18 mouse cellular contexts compared by ENCODE assay signal in the genomic region with DNA sequence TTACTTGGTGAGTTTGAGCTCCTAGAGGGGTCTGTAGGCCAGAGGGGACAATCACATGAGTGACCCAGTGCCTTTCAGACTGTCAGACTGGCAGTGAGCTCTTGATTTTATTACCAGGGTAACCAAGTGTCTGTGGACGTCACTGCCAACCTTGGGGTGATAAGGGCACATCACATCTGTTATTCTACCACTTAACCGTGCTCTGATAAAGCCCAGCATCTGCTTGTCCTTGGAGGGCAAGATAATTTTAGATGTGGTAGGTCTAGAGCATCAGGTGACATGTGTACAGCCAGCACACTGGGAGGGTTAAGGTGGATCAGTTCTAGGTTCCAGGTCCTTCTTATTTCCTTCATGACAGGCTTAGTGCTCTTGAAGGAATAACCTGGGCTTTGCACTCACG.
DNase-seq lines count a peak whose midpoint lies in the region; ATAC-seq and TF ChIP-seq lines count a peak whose summit lies in the region.
"Had no signal": no experiment of that assay in that cellular context is flagged by ENCODE, and none has a peak within 500 bp of the region (broad histone marks: within the 10 kb centered on the region; RNA-seq: fewer than 3 reads in every experiment).

No protein-coding gene starts in this region.

- ATAC-seq in heart, embryonic 11.5 days (replicated peaks; ENCODE audit: insufficient number of reproducible peaks, low FRiP score, low TSS enrichment) = no peak
- ATAC-seq in heart, embryonic 14.5 days (ENCODE audit: insufficient number of reproducible peaks, insufficient read depth, low FRiP score, low read depth) = no peak
- ATAC-seq in liver, embryonic 14.5 days (ENCODE audit: insufficient read depth) = peak; percentile 88
- ATAC-seq in hindbrain, postnatal 0 days = no peak
- ATAC-seq: midbrain, embryonic 15.5 days had no signal

- peak; percentile 74 for TF ChIP-seq EP300 in liver, embryonic 14.5 days (IDR thresholded peaks at IDR 0.05; ENCODE audit: low read depth)

- no peaks in the 10 kb centered on the region for H3K9me3 ChIP-seq in heart, embryonic 11.5 days (replicated peaks; ENCODE audit: control insufficient read depth, low read length)
- H3K9me3 ChIP-seq in heart, embryonic 14.5 days (ENCODE audit: control insufficient read depth, low read length) = no peaks in the 10 kb centered on the region
- no peaks in the 10 kb centered on the region for H3K9me3 ChIP-seq in liver, embryonic 14.5 days (ENCODE audit: control insufficient read depth, low read length)
- H3K9me3 ChIP-seq in hindbrain, postnatal 0 days (ENCODE audit: low read length) = no peaks in the 10 kb centered on the region
- H3K9me3 ChIP-seq: embryonic facial prominence, embryonic 13.5 days; hindbrain, embryonic 15.5 days; limb, embryonic 15.5 days; midbrain, embryonic 15.5 days had no signal

- H3K27me3 ChIP-seq in heart, embryonic 11.5 days (ENCODE audit: control insufficient read depth, insufficient read depth, low read length) = no peaks in the 10 kb centered on the region
- H3K27me3 ChIP-seq in heart, embryonic 14.5 days (ENCODE audit: control insufficient read depth, insufficient read depth, low read length) = no peaks in the 10 kb centered on the region
- H3K27me3 ChIP-seq in liver, embryonic 14.5 days (ENCODE audit: control insufficient read depth, insufficient read depth, low read length) = no peaks in the 10 kb centered on the region
- no peaks in the 10 kb centered on the region for H3K27me3 ChIP-seq in hindbrain, postnatal 0 days (ENCODE audit: insufficient read depth, low read length)
- H3K27me3 ChIP-seq: embryonic facial prominence, embryonic 13.5 days; hindbrain, embryonic 15.5 days; limb, embryonic 15.5 days; midbrain, embryonic 15.5 days had no signal

- H3K27ac ChIP-seq in heart, embryonic 11.5 days (ENCODE audit: low read depth, low read length) = no peak overlapping the region
- peak overlapping the region; percentile 39 to 51 for H3K27ac ChIP-seq in heart, embryonic 14.5 days (replicated peaks in 1 of 2; ENCODE audit: control insufficient read depth in 1 of 2, insufficient read depth in 1 of 2, low read depth in 2 of 2, low read length in 2 of 2)
- H3K27ac ChIP-seq in liver, embryonic 14.5 days = no peak overlapping the region
- no peak overlapping the region for H3K27ac ChIP-seq in hindbrain, postnatal 0 days
- H3K27ac ChIP-seq: embryonic facial prominence, embryonic 13.5 days; hindbrain, embryonic 15.5 days; limb, embryonic 15.5 days; midbrain, embryonic 15.5 days had no signal

- 35% methylated on average over 3 of the region's 3 CpGs for WGBS in heart, embryonic 11.5 days (ENCODE audit: insufficient replicate concordance)
- WGBS in heart, embryonic 14.5 days = 27% methylated on average over 3 of the region's 3 CpGs
- 28% methylated on average over 3 of the region's 3 CpGs for WGBS in liver, embryonic 14.5 days (ENCODE audit: insufficient replicate concordance)
- 62% methylated on average over 3 of the region's 3 CpGs for WGBS in hindbrain, postnatal 0 days

- intact Hi-C loops in gastrocnemius, postnatal 36 days (cut with DNase I) = no loop called here

- H3K36me3 ChIP-seq in heart, embryonic 11.5 days (ENCODE audit: control insufficient read depth, insufficient read depth, low read length) = no peaks in the 10 kb centered on the region
- peaks cover 11% of the 10 kb centered on the region for H3K36me3 ChIP-seq in heart, embryonic 14.5 days (ENCODE audit: control insufficient read depth, insufficient read depth, low read length)
- H3K36me3 ChIP-seq in liver, embryonic 14.5 days (replicated peaks; ENCODE audit: control insufficient read depth, insufficient read depth, low read depth) = no peaks in the 10 kb centered on the region
- H3K36me3 ChIP-seq in hindbrain, postnatal 0 days (ENCODE audit: insufficient read depth, low read length) = no peaks in the 10 kb centered on the region
- H3K36me3 ChIP-seq: embryonic facial prominence, embryonic 13.5 days; limb, embryonic 15.5 days; midbrain, embryonic 15.5 days had no signal

- H3K4me2 ChIP-seq in heart, embryonic 11.5 days = no peak overlapping the region
- no peak overlapping the region for H3K4me2 ChIP-seq in heart, embryonic 14.5 days (ENCODE audit: low read length)
- H3K4me2 ChIP-seq in liver, embryonic 14.5 days (ENCODE audit: low read depth) = no peak overlapping the region
- H3K4me2 ChIP-seq in hindbrain, postnatal 0 days (ENCODE audit: low read depth, low read length) = no peak overlapping the region
- H3K4me2 ChIP-seq: embryonic facial prominence, embryonic 13.5 days; hindbrain, embryonic 15.5 days; limb, embryonic 15.5 days; midbrain, embryonic 15.5 days had no signal

- peaks cover 13% of the 10 kb centered on the region for H3K4me1 ChIP-seq in heart, embryonic 11.5 days (ENCODE audit: control insufficient read depth, insufficient read depth, low read length)
- H3K4me1 ChIP-seq in heart, embryonic 14.5 days (ENCODE audit: control insufficient read depth in 2 of 2, insufficient read depth in 2 of 2, low read length in 2 of 2) = peaks cover 7 to 26% of the 10 kb centered on the region in 2 experiments
- peaks cover 0 to 6% of the 10 kb centered on the region in 2 experiments; a peak in 2 of 4 replicates for H3K4me1 ChIP-seq in liver, embryonic 14.5 days (replicated peaks; ENCODE audit: control insufficient read depth in 2 of 2, insufficient read depth in 2 of 2, low read length in 1 of 2)
- no peaks in the 10 kb centered on the region for H3K4me1 ChIP-seq in hindbrain, postnatal 0 days (ENCODE audit: insufficient read depth, low read length)
- H3K4me1 ChIP-seq: embryonic facial prominence, embryonic 13.5 days; hindbrain, embryonic 15.5 days; midbrain, embryonic 15.5 days had no signal

- peak; percentile 94 for DNase-seq in heart, adult 11 months
- DNase-seq in MEL-GATA-1-ER (ENCODE audit: extremely low read depth, low read depth) = peak; percentile 20
- peak; percentile 36 to 65 (median 43) for DNase-seq in liver, embryonic 14.5 days (ENCODE audit: low read depth in 3 of 3, low spot score in 3 of 3)
- DNase-seq in gastrocnemius, postnatal 36 days = no peak
- no peak for DNase-seq in urinary bladder, postnatal 4 days (ENCODE audit: low spot score in 2 of 2)
- DNase-seq in hindbrain, postnatal 0 days (ENCODE audit: low spot score) = no peak
- DNase-seq: cerebellum, adult 11-12 months; gastrocnemius, postnatal 25 days; kidney, adult 2 months; kidney, postnatal 36 days; lung, postnatal 4 days; thymus, adult 18-20 months had no signal

- TF ChIP-seq CTCF in liver, embryonic 14.5 days (IDR thresholded peaks at IDR 0.05; ENCODE audit: low read depth) = no peak
- TF ChIP-seq CTCF in hindbrain, postnatal 0 days (IDR thresholded peaks at IDR 0.05; ENCODE audit: low read depth) = no peak

- H3K9ac ChIP-seq in heart, embryonic 11.5 days (ENCODE audit: low read depth, low read length) = no peak overlapping the region
- H3K9ac ChIP-seq in heart, embryonic 14.5 days (ENCODE audit: low read length) = no peak overlapping the region
- H3K9ac ChIP-seq in liver, embryonic 14.5 days (replicated peaks) = no peak overlapping the region
- H3K9ac ChIP-seq in hindbrain, postnatal 0 days (replicated peaks; ENCODE audit: low read length) = no peak overlapping the region
- H3K9ac ChIP-seq: embryonic facial prominence, embryonic 13.5 days; hindbrain, embryonic 15.5 days; limb, embryonic 15.5 days; midbrain, embryonic 15.5 days had no signal

- no peak overlapping the region for H3K4me3 ChIP-seq in heart, embryonic 11.5 days (ENCODE audit: low read depth, low read length)
- no peak overlapping the region for H3K4me3 ChIP-seq in heart, embryonic 14.5 days (ENCODE audit: control insufficient read depth in 1 of 2, insufficient read depth in 1 of 2, low read depth in 1 of 2, low read length in 2 of 2)
- no peak overlapping the region for H3K4me3 ChIP-seq in liver, embryonic 14.5 days (ENCODE audit: insufficient read depth in 1 of 2, low read depth in 2 of 2, low read length in 2 of 2)
- H3K4me3 ChIP-seq in hindbrain, postnatal 0 days (ENCODE audit: low read length) = no peak overlapping the region
- H3K4me3 ChIP-seq: embryonic facial prominence, embryonic 13.5 days; hindbrain, embryonic 15.5 days; limb, embryonic 15.5 days; midbrain, embryonic 15.5 days had no signal

Comparison
In these comparisons a context has a peak if more than half of its experiments do, and no peak if none do; other contexts are left out.
1. H3K27ac ChIP-seq: peak in heart, embryonic 14.5 days (2 of 2); none in heart, embryonic 11.5 days (single experiment), liver, embryonic 14.5 days (single experiment) and hindbrain, postnatal 0 days (single experiment).
2. DNase-seq: peak in heart, adult 11 months (single experiment), MEL-GATA-1-ER (single experiment) and liver, embryonic 14.5 days (3 of 3); none in gastrocnemius, postnatal 36 days (0 of 2), urinary bladder, postnatal 4 days (0 of 2) and hindbrain, postnatal 0 days (single experiment).